ENCODE assay signal across 8 mouse cellular contexts in the genomic region with DNA sequence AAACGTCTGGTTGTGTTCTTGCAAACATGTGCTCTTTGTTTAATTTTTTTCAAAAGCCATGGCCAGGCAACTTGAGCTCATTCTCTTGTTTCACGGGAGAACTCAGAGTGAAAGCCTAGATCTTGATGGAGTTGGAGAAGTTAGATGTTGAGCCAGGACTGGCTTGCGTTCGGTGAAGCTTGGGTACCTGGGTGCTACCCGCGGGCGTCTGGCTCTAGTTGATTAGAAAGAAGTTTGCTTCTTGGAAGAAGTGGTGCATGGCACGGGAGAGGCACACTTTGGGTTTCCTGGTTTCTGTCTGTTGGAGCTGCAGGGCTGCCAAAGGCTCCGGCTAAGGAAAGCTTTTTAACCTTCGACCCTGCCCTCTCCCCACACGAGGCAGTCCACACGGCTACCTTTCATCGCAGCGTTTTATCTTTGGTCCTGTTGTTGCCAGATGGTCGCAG. TPM values are rescaled to one million over a fixed set of nuclear protein-coding genes. Genes with fewer than 3 reads are reported as not detected.
DNase-seq lines count a peak whose midpoint lies in the region; ATAC-seq and TF ChIP-seq lines count a peak whose summit lies in the region.

No protein-coding gene starts in this region.

- TF ChIP-seq EP300 in ES-Bruce4 (IDR thresholded peaks at IDR 0.05; ENCODE audit: insufficient read depth, low read depth, low read length), result no peak
- no peak for TF ChIP-seq EP300 in heart, postnatal 0 days (IDR thresholded peaks at IDR 0.05; ENCODE audit: low read depth)

- H3K9me3 ChIP-seq in ES-Bruce4 (replicated peaks; ENCODE audit: control insufficient read depth, insufficient read depth, low read length, poor library complexity, severe bottlenecking), result no peaks in the 10 kb centered on the region
- no peaks in the 10 kb centered on the region for H3K9me3 ChIP-seq in heart, postnatal 0 days (replicated peaks; ENCODE audit: control insufficient read depth, low read length)
- H3K9me3 ChIP-seq in liver, embryonic 13.5 days (replicated peaks), result no peaks in the 10 kb centered on the region

- no peaks in the 10 kb centered on the region for H3K36me3 ChIP-seq in ES-Bruce4 (ENCODE audit: control insufficient read depth, insufficient read depth, low read length, poor library complexity, severe bottlenecking)
- no peaks in the 10 kb centered on the region for H3K36me3 ChIP-seq in heart, postnatal 0 days (replicated peaks; ENCODE audit: control insufficient read depth, insufficient read depth, low read length)
- no peaks in the 10 kb centered on the region for H3K36me3 ChIP-seq in liver, embryonic 13.5 days

- no peak for ATAC-seq in heart, postnatal 0 days (ENCODE audit: insufficient read depth, low read depth)
- no peak for ATAC-seq in liver, embryonic 13.5 days (ENCODE audit: low read depth)

- TF ChIP-seq POLR2A in ES-Bruce4 (IDR thresholded peaks at IDR 0.05; ENCODE audit: insufficient read depth, low read length), result no peak

- H3K4me2 ChIP-seq in heart, postnatal 0 days (ENCODE audit: low read depth, low read length), result peak overlapping the region; percentile 91
- peak overlapping the region; percentile 65 for H3K4me2 ChIP-seq in liver, embryonic 13.5 days

- peak overlapping the region; percentile 44; the same call in 1 of the 2 replicates for H3K9ac ChIP-seq in ES-Bruce4 (ENCODE audit: low read depth, poor library complexity, severe bottlenecking)
- H3K9ac ChIP-seq in heart, postnatal 0 days (replicated peaks; ENCODE audit: low read depth, low read length), result no peak overlapping the region
- H3K9ac ChIP-seq in liver, embryonic 13.5 days, result no peak overlapping the region

- H3K4me3 ChIP-seq in ES-Bruce4 (ENCODE audit: low read depth, low read length), result peak overlapping the region; percentile 60
- peak overlapping the region; percentile 64 for H3K4me3 ChIP-seq in heart, postnatal 0 days (ENCODE audit: low read depth, low read length)
- H3K4me3 ChIP-seq in liver, embryonic 13.5 days (replicated peaks), result peak overlapping the region; percentile 52

- no peaks in the 10 kb centered on the region for H3K4me1 ChIP-seq in ES-Bruce4 (ENCODE audit: control insufficient read depth, insufficient read depth, low read length)
- H3K4me1 ChIP-seq in heart, postnatal 0 days (ENCODE audit: control insufficient read depth, insufficient read depth), result 0 out of 2 replicates have a peak, but pooled peaks cover 6% of the 10 kb centered on the region
- peaks cover 4% of the 10 kb centered on the region for H3K4me1 ChIP-seq in liver, embryonic 13.5 days (replicated peaks)

- WGBS in heart, postnatal 0 days, result 4% methylated on average over 15 of the region's 15 CpGs
- 3% methylated on average over 15 of the region's 15 CpGs for WGBS in liver, embryonic 13.5 days (ENCODE audit: insufficient replicate concordance)

- TF ChIP-seq CTCF in ES-Bruce4 (IDR thresholded peaks at IDR 0.05; ENCODE audit: low read depth, low read length), result no peak
- TF ChIP-seq CTCF in heart, postnatal 0 days (IDR thresholded peaks at IDR 0.05; ENCODE audit: low read depth), result no peak

- peaks cover 6% of the 10 kb centered on the region; the same call in 1 of the 2 replicates for H3K27me3 ChIP-seq in ES-Bruce4 (ENCODE audit: control insufficient read depth, insufficient read depth, low read length, poor library complexity, severe bottlenecking)
- H3K27me3 ChIP-seq in heart, postnatal 0 days (ENCODE audit: control insufficient read depth, insufficient read depth, low read length), result peaks cover 48% of the 10 kb centered on the region
- peaks cover 36% of the 10 kb centered on the region for H3K27me3 ChIP-seq in liver, embryonic 13.5 days

- H3K27ac ChIP-seq in ES-Bruce4 (ENCODE audit: insufficient read depth, low read length), result no peak overlapping the region
- H3K27ac ChIP-seq in heart, postnatal 0 days (ENCODE audit: low read depth), result no peak overlapping the region
- no peak overlapping the region for H3K27ac ChIP-seq in liver, embryonic 13.5 days

- peak; percentile 36 for DNase-seq in 3134 (ENCODE audit: extremely low read depth, insufficient read length, low spot score)
- DNase-seq in heart, postnatal 0 days (ENCODE audit: low spot score), result no peak
- no peak for DNase-seq in liver, embryonic 13.5 days
- DNase-seq in gastrocnemius, postnatal 25 days, result no peak
- DNase-seq in layer of hippocampus, postnatal 14 days (ENCODE audit: low spot score in 2 of 2), result no peak
- no peak for DNase-seq in adrenal gland, adult 8-10 months
- DNase-seq in urinary bladder, postnatal 25 days (ENCODE audit: low spot score), result no peak

RNA-seq across cellular contexts. Expression of gene Gxylt2, which starts 0.9 kb away (rescaled TPM):
- 0.20 and 0.27 TPM in 2 replicates for polyA plus RNA-seq in ES-Bruce4 (2011; ENCODE audit: insufficient read depth, insufficient read length, low read depth, missing spikeins)
- total RNA-seq in heart, postnatal 0 days (2014; rRNA removed; ENCODE audit: low replicate concordance), result 4.8 and 7.7 TPM in 2 replicates
- 2.4 and 3.1 TPM in 2 replicates for polyA plus RNA-seq in heart, postnatal 0 days (2015; fragmentation: Nextera tagmentation; extraction: Ambion mirVana)
- 0.13 TPM in 2 replicates for polyA plus RNA-seq in liver, embryonic 13.5 days (2015; fragmentation: Nextera tagmentation; extraction: Ambion mirVana)
- total RNA-seq in gastrocnemius, postnatal 25 days (2021), result 1 to 10 TPM in 1 of 2 experiments, under 1 TPM in 1; 0.92 to 2.4 TPM
- total RNA-seq in layer of hippocampus, postnatal 14 days (2021), result 1 to 10 TPM; 1.9 TPM
- total RNA-seq in adrenal gland, adult 8-10 months (2022), result under 1 TPM; 0.18 to 0.90 (median 0.61) TPM

RNA-seq across cellular contexts. Expression of gene Shq1, which starts 34.4 kb away (rescaled TPM):
- 16.6 and 19.0 TPM in 2 replicates for polyA plus RNA-seq in ES-Bruce4 (2011; ENCODE audit: insufficient read depth, insufficient read length, low read depth, missing spikeins)
- 1.4 and 3.5 TPM in 2 replicates for total RNA-seq in heart, postnatal 0 days (2014; rRNA removed; ENCODE audit: low replicate concordance)
- 5.1 and 6.2 TPM in 2 replicates for polyA plus RNA-seq in heart, postnatal 0 days (2015; fragmentation: Nextera tagmentation; extraction: Ambion mirVana)
- polyA plus RNA-seq in liver, embryonic 13.5 days (2015; fragmentation: Nextera tagmentation; extraction: Ambion mirVana), result 15.3 and 16.4 TPM in 2 replicates
- 1 to 10 TPM; 1.7 to 1.9 TPM for total RNA-seq in gastrocnemius, postnatal 25 days (2021)
- total RNA-seq in layer of hippocampus, postnatal 14 days (2021), result 1 to 10 TPM; 6.1 to 6.6 TPM
- total RNA-seq in adrenal gland, adult 8-10 months (2022), result 10 to 100 TPM; 10.6 to 16.3 (median 13.1) TPM
